Mouse (Mus musculus): ENCODE results near the gene Map2k5. TPM values are rescaled to one million over a fixed set of nuclear protein-coding genes. Genes with fewer than 3 reads are reported as not detected.
A peak's percentile ranks its signal among the peaks of the same experiment; 100 is the strongest.

Map2k5 gene
- polyA plus RNA-seq, 1 experiment from 2014 or later = 29.1 TPM

DNA sequence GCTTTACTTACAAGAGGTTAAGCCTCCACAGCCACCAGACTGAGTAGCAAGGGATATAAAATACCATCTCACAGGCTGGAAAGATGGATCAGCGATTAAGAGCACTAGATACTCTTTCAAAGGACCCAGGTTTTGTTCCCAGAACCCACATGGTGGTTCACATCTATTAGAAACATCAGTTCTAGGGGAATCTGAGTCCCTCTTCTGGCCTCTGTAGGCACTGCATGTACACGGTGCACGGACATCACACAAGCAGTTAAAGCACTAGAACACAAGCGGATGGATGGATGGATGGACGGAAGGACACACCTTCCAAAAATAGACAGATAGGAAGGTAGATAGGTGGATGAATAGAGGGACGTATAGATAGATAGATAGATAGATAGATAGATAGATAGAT is 46.5 kb downstream of the Map2k5 start:
- H3K4me3 ChIP-seq (ENCODE audit: low read length) = no peak overlapping the region
- no peaks in the 10 kb centered on the region for H3K9me3 ChIP-seq (replicated peaks; ENCODE audit: control insufficient read depth, low read length)
- ATAC-seq (replicated peaks; ENCODE audit: extremely low read depth, insufficient read depth, low FRiP score) = no peak
- H3K4me2 ChIP-seq (ENCODE audit: low read depth, low read length) = no peak overlapping the region
- H3K36me3 ChIP-seq (ENCODE audit: control insufficient read depth, insufficient read depth) = peaks cover 23% of the 10 kb centered on the region
- no peak overlapping the region for H3K9ac ChIP-seq (ENCODE audit: low read length)
- WGBS = 91% methylated on average over 6 of the region's 6 CpGs
- H3K4me1 ChIP-seq (ENCODE audit: control insufficient read depth, insufficient read depth, low read length) = 0 out of 2 replicates have a peak, but pooled peaks cover 5% of the 10 kb centered on the region
- no peaks in the 10 kb centered on the region for H3K27me3 ChIP-seq (ENCODE audit: control insufficient read depth, insufficient read depth, low read length)
- no peak overlapping the region for H3K27ac ChIP-seq (ENCODE audit: low read length)

DNA sequence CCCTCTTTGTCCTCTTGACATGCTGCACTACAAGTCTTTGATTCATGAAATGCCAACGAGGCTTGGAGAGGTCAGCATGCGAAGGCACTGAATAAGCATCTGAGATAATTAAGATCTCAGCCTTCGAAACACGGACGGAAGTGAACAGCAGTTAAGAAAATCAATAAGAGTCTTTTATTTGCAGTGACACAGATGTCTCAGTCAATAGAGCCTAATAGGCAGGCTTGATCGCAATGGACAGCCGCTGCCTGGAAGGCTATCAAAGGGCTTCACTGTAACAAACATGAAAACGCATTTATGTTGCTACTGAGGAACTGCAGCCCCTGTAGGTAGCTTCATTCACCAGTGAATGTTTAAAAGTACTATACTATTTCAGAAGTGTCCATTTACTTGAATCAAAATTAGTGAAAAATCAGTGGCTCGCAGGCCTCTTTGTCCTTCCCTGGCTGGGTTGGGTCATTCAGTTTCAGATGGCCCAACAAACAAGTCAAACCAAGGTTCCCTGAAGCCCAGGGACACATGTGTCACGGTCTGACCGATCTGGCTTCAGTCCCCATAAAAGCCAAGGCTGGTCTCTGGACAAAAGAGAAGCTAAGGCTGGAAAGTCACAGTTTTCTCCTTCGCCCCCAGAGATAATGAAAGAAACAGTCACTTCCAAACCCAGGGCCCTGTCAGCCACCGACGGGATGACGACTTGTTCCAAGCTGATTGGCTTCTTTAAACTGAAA is 48.6 kb downstream of the Map2k5 start:
- 85% methylated on average over 15 of the region's 15 CpGs for WGBS
- no peak overlapping the region for H3K27ac ChIP-seq (ENCODE audit: low read length)
- H3K36me3 ChIP-seq (ENCODE audit: control insufficient read depth, insufficient read depth) = peaks cover 16% of the 10 kb centered on the region
- 0 out of 2 replicates have a peak, but pooled peaks cover 5% of the 10 kb centered on the region for H3K4me1 ChIP-seq (ENCODE audit: control insufficient read depth, insufficient read depth, low read length)
- no peaks in the 10 kb centered on the region for H3K27me3 ChIP-seq (ENCODE audit: control insufficient read depth, insufficient read depth, low read length)
- no peak overlapping the region for H3K4me3 ChIP-seq (ENCODE audit: low read length)
- ATAC-seq (replicated peaks; ENCODE audit: extremely low read depth, insufficient read depth, low FRiP score) = no peak
- H3K9me3 ChIP-seq (replicated peaks; ENCODE audit: control insufficient read depth, low read length) = no peaks in the 10 kb centered on the region
- H3K9ac ChIP-seq (ENCODE audit: low read length) = no peak overlapping the region
- no peak overlapping the region for H3K4me2 ChIP-seq (ENCODE audit: low read depth, low read length)

DNA sequence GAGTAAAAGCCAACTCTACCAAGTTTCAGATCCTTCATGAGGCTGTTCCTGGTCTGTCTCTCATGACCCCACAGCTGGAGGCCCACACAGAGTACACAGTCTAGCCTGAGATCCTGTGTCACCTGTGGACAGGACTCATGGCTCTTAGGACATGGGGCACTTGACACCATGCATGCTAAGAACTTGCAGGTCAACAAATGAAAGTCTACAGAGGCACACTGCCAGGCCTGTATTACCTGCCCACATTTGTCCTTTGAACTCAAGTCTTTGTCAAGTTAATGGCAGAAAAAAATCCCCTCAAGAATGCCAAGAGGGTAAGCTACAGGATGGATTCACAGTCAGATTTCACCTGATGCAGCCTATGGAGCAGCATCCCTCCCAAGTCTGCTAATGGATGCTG is 62.5 kb downstream of the Map2k5 start:
- Histone ChIP-seq H3K9ac (ENCODE audit: low read length) (no peak overlapping the region), H3K27ac (ENCODE audit: low read length) (no peak overlapping the region), H3K4me1 (ENCODE audit: control insufficient read depth, insufficient read depth, low read length) (peaks cover 16% of the 10 kb centered on the region), H3K27me3 (ENCODE audit: control insufficient read depth, insufficient read depth, low read length) (no peaks in the 10 kb centered on the region), H3K4me3 (ENCODE audit: low read length) (no peak overlapping the region), H3K4me2 (ENCODE audit: low read depth, low read length) (no peak overlapping the region), H3K9me3 (replicated peaks; ENCODE audit: control insufficient read depth, low read length) (no peaks in the 10 kb centered on the region), H3K36me3 (ENCODE audit: control insufficient read depth, insufficient read depth) (peaks cover 6% of the 10 kb centered on the region; the same call in 1 of the 2 replicates)
- ATAC-seq (replicated peaks; ENCODE audit: extremely low read depth, insufficient read depth, low FRiP score) = no peak

DNA sequence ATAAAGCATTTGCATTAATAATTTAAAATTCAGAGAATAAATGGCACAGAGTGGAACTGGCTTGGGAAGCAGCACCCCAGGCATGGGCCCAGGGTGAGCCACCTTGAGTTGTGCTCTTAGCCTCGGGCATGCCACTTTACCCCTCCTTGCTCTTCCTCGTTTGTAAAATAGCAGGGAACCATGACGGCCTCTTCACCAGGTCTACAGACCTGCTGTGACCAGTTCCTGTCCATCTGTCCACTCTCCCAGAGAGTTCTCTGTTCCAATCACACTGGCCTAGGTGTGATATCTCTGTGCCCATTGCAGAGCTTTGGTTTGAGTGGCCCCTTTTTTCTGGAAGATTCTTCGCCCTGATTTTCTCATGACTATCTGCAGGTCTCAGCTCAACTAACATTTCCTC is 63.6 kb downstream of the Map2k5 start:
- WGBS = 74% methylated on average over 4 of the region's 4 CpGs
- no peak for ATAC-seq (replicated peaks; ENCODE audit: extremely low read depth, insufficient read depth, low FRiP score)
- peaks cover 26% of the 10 kb centered on the region for H3K4me1 ChIP-seq (ENCODE audit: control insufficient read depth, insufficient read depth, low read length)
- H3K4me3 ChIP-seq (ENCODE audit: low read length) = no peak overlapping the region
- H3K27me3 ChIP-seq (ENCODE audit: control insufficient read depth, insufficient read depth, low read length) = no peaks in the 10 kb centered on the region
- no peak overlapping the region for H3K9ac ChIP-seq (ENCODE audit: low read length)
- no peaks in the 10 kb centered on the region for H3K9me3 ChIP-seq (replicated peaks; ENCODE audit: control insufficient read depth, low read length)
- peak overlapping the region; percentile 44 for H3K4me2 ChIP-seq (ENCODE audit: low read depth, low read length)
- no peak overlapping the region for H3K27ac ChIP-seq (ENCODE audit: low read length)
- H3K36me3 ChIP-seq (ENCODE audit: control insufficient read depth, insufficient read depth) = 0 out of 2 replicates have a peak, but pooled peaks cover 4% of the 10 kb centered on the region

DNA sequence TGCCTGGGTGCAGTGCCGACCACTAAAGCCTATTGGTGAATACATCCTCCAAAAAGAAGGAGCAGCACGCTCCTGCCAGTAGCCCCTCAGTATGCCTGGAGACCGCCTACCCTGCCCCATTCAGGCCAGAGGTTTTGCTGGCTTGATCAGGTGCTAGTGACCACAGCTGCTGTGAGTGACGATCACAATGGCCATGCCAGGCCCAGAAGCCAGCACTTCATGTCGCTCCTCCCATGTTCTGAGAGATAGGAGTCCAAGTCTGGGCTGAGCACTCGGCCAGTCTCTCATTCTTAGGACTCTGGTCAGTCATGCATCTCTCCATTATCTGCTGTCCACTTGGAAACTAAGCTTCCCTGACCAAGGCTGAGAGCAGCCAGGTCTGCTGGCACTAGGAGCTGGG is 67.7 kb downstream of the Map2k5 start:
- no peak overlapping the region for H3K4me3 ChIP-seq (ENCODE audit: low read length)
- H3K9me3 ChIP-seq (replicated peaks; ENCODE audit: control insufficient read depth, low read length) = no peaks in the 10 kb centered on the region
- no peak overlapping the region for H3K4me2 ChIP-seq (ENCODE audit: low read depth, low read length)
- peak overlapping the region; percentile 43; the same call in 1 of the 2 replicates for H3K27ac ChIP-seq (ENCODE audit: low read length)
- H3K27me3 ChIP-seq (ENCODE audit: control insufficient read depth, insufficient read depth, low read length) = no peaks in the 10 kb centered on the region
- peaks cover 35% of the 10 kb centered on the region for H3K4me1 ChIP-seq (ENCODE audit: control insufficient read depth, insufficient read depth, low read length)
- peaks cover 3% of the 10 kb centered on the region; the same call in 1 of the 2 replicates for H3K36me3 ChIP-seq (ENCODE audit: control insufficient read depth, insufficient read depth)
- WGBS = 65% methylated on average over 6 of the region's 6 CpGs
- no peak for ATAC-seq (replicated peaks; ENCODE audit: extremely low read depth, insufficient read depth, low FRiP score)
- H3K9ac ChIP-seq (ENCODE audit: low read length) = no peak overlapping the region

DNA sequence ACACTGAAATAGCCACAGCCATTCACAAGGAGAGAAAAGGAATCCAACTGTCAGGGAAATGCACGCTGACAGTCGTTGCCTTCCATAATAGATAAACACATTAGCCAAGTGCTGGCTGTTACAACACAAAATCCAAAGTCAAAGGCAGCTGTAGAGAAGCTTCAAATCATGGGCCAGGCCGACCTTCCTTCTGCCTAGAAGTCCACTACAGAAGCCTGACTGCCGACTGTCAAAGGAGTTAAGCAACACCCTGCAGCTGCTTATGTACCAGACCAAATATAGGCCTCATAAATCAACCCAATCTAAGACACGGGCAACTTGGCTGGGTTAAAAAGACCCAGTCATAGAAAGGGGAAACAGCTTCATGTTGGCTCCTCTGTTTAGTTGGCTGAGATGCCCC is 68.7 kb downstream of the Map2k5 start:
- Histone ChIP-seq H3K4me1 (ENCODE audit: control insufficient read depth, insufficient read depth, low read length) (peaks cover 31% of the 10 kb centered on the region), H3K36me3 (ENCODE audit: control insufficient read depth, insufficient read depth) (peaks cover 3% of the 10 kb centered on the region; the same call in 1 of the 2 replicates), H3K4me2 (ENCODE audit: low read depth, low read length) (peak overlapping the region; percentile 35), H3K4me3 (ENCODE audit: low read length) (no peak overlapping the region), H3K9me3 (replicated peaks; ENCODE audit: control insufficient read depth, low read length) (no peaks in the 10 kb centered on the region), H3K9ac (ENCODE audit: low read length) (no peak overlapping the region), H3K27ac (ENCODE audit: low read length) (peak overlapping the region; percentile 77), H3K27me3 (ENCODE audit: control insufficient read depth, insufficient read depth, low read length) (no peaks in the 10 kb centered on the region)
- ATAC-seq (replicated peaks; ENCODE audit: extremely low read depth, insufficient read depth, low FRiP score) = peak; percentile 37; the same call in 1 of the 2 replicates
- WGBS = 15% methylated on average over 5 of the region's 5 CpGs

DNA sequence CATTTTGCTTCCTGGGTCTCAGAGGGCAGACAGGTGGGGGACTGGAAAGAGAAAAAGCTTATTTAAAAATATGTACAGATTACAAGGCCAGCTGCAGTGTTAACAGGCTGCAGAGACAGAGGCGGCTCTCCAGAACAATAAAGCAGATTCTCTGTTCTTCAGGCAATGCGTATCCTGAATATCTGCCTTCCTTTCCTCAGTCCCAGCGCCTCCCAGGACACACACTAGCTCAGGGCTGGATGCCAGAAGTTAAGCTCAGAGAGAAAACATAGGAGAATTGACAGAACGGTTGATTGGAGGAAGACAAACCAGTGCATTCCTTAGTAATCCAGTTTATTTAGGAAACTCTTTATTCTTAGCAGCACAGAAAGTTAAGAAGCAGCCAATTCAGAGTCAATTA is 69.3 kb downstream of the Map2k5 start:
- no peak overlapping the region; the same call in 1 of the 2 replicates for H3K9ac ChIP-seq (ENCODE audit: low read length)
- peak overlapping the region; percentile 35 for H3K4me2 ChIP-seq (ENCODE audit: low read depth, low read length)
- H3K27me3 ChIP-seq (ENCODE audit: control insufficient read depth, insufficient read depth, low read length) = no peaks in the 10 kb centered on the region
- H3K9me3 ChIP-seq (replicated peaks; ENCODE audit: control insufficient read depth, low read length) = no peaks in the 10 kb centered on the region
- no peak for ATAC-seq (replicated peaks; ENCODE audit: extremely low read depth, insufficient read depth, low FRiP score)
- H3K36me3 ChIP-seq (ENCODE audit: control insufficient read depth, insufficient read depth) = peaks cover 3% of the 10 kb centered on the region; the same call in 1 of the 2 replicates
- peaks cover 28% of the 10 kb centered on the region for H3K4me1 ChIP-seq (ENCODE audit: control insufficient read depth, insufficient read depth, low read length)
- no peak overlapping the region for H3K4me3 ChIP-seq (ENCODE audit: low read length)
- WGBS = 27% methylated on average over 4 of the region's 4 CpGs
- H3K27ac ChIP-seq (ENCODE audit: low read length) = peak overlapping the region; percentile 77; the same call in 1 of the 2 replicates

DNA sequence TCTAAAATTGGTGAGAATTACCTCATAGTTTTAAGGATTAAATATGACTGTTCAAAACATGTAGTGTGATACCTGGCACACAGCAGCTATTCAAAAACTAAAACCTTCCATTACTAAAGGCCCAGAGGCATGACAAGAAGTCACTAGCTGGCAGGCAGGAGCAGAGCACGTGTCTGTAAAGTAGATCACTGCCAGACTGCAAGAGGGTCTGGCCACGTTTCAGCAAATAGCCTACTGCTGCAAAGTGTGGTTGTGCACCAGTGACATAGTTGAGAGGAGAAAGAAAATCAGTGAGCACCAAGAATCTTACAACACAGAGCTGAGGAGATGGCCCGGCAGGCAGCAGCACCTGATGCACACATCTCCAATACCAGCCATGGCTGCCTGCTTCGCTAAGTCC is 75.2 kb downstream of the Map2k5 start:
- Histone ChIP-seq H3K9ac (ENCODE audit: low read length) (no peak overlapping the region), H3K9me3 (replicated peaks; ENCODE audit: control insufficient read depth, low read length) (no peaks in the 10 kb centered on the region)
- ATAC-seq (replicated peaks; ENCODE audit: extremely low read depth, insufficient read depth, low FRiP score) = peak; percentile 83

DNA sequence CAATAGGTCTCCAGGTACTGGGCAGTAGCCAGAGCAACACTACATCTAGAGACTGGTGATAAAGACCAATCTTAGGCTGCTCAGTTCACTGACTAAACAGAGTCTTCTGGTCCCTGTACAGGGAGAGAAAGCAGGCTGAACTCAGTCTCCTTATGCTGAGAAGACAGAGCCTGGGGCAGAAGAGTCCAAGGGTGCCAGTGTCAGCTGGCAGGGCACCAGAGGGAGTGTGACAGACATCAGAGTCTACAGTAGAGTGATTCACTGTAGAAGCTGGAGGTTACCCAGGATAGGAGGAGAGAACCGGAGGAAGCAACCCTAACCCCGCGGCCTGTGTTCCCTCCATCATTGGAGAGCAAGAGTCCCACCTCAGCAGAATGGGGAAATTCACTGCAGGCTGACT is 79.0 kb downstream of the Map2k5 start:
- no peak overlapping the region for H3K27ac ChIP-seq (ENCODE audit: low read length)
- no peak for ATAC-seq (replicated peaks; ENCODE audit: extremely low read depth, insufficient read depth, low FRiP score)
- H3K9ac ChIP-seq (ENCODE audit: low read length) = no peak overlapping the region
- no peaks in the 10 kb centered on the region for H3K9me3 ChIP-seq (replicated peaks; ENCODE audit: control insufficient read depth, low read length)
- H3K4me3 ChIP-seq (ENCODE audit: low read length) = no peak overlapping the region
- WGBS = 91% methylated on average over 3 of the region's 3 CpGs
- H3K36me3 ChIP-seq (ENCODE audit: control insufficient read depth, insufficient read depth) = peaks cover 10% of the 10 kb centered on the region; the same call in 1 of the 2 replicates
- H3K27me3 ChIP-seq (ENCODE audit: control insufficient read depth, insufficient read depth, low read length) = no peaks in the 10 kb centered on the region
- H3K4me1 ChIP-seq (ENCODE audit: control insufficient read depth, insufficient read depth, low read length) = peaks cover 25% of the 10 kb centered on the region
- no peak overlapping the region for H3K4me2 ChIP-seq (ENCODE audit: low read depth, low read length)

More for the DNA sequence above, 75.2 kb downstream of the Map2k5 start:
- WGBS = 58% methylated on average over 4 of the region's 4 CpGs
- Histone ChIP-seq H3K4me1 (ENCODE audit: control insufficient read depth, insufficient read depth, low read length) (peaks cover 7% of the 10 kb centered on the region), H3K36me3 (ENCODE audit: control insufficient read depth, insufficient read depth) (peaks cover 13% of the 10 kb centered on the region; the same call in 1 of the 2 replicates), H3K4me3 (ENCODE audit: low read length) (no peak overlapping the region), H3K4me2 (ENCODE audit: low read depth, low read length) (no peak overlapping the region), H3K27ac (ENCODE audit: low read length) (peak overlapping the region; percentile 75), H3K27me3 (ENCODE audit: control insufficient read depth, insufficient read depth, low read length) (no peaks in the 10 kb centered on the region)

All from heart, embryonic 16.5 days (tissue).